Mouse (Mus musculus) hindbrain, embryonic 13.5 days (tissue): ENCODE measurements around the gene Lamtor4. TPM values are rescaled to one million over a fixed set of nuclear protein-coding genes. Genes with fewer than 3 reads are reported as not detected.
"Not testable (repeated sequence)": the region's sequence is repeated elsewhere in the genome, so short reads cannot be mapped to it uniquely, and the experiment has no call there.

Source experiments
- ATAC-seq: fragments of 200-750 bp; cut with Nextera tagmentation; 2 replicates; pipeline ENCODE4 v1.8.0; 2017; ENCODE audit warnings: moderate TSS enrichment; ENCODE audit not compliant: low FRiP score
- H3K27ac ChIP-seq: fragments of 300-500 bp; sonication (generic); 2 replicates; pipeline ENCODE4 v1.5.1; 2015; ENCODE audit warnings: inconsistent platforms, mild to moderate bottlenecking, moderate library complexity
- H3K27me3 ChIP-seq: fragments of 300-500 bp; sonication (generic); 2 replicates; pipeline ENCODE4 v1.6.1; 2015; ENCODE audit warnings: mild to moderate bottlenecking, inconsistent platforms
- H3K36me3 ChIP-seq: fragments of 300-500 bp; sonication (generic); 2 replicates; pipeline ENCODE4 v1.6.1; 2015; ENCODE audit warnings: mild to moderate bottlenecking, inconsistent platforms
- H3K4me1 ChIP-seq: fragments of 300-500 bp; sonication (generic); replicated peaks from 2 replicates; pipeline ENCODE4 v1.6.1; 2015; ENCODE audit warnings: inconsistent platforms
- H3K4me2 ChIP-seq: fragments of 300-500 bp; sonication (generic); 2 replicates; pipeline ENCODE4 v1.6.1; 2015; ENCODE audit warnings: inconsistent platforms, mild to moderate bottlenecking, moderate library complexity
- H3K4me3 ChIP-seq: fragments of 300-500 bp; sonication (generic); 2 replicates; pipeline ENCODE4 v1.5.1; 2015; ENCODE audit warnings: mild to moderate bottlenecking, inconsistent platforms
- H3K9ac ChIP-seq: fragments of 300-500 bp; sonication (generic); 2 replicates; pipeline ENCODE4 v1.6.1; 2015; ENCODE audit warnings: mild to moderate bottlenecking, inconsistent platforms
- H3K9me3 ChIP-seq: fragments of 300-500 bp; sonication (generic); 2 replicates; pipeline ENCODE4 v1.6.1; 2016; ENCODE audit warnings: inconsistent platforms
- WGBS: fragments of 180-500 bp; shearing (Covaris S2); methylation state at CpG from one replicate; pipeline ENCODE4 v1.1.7; 2015; 5-methylcytosine and 5-hydroxymethylcytosine counted together
- polyA plus RNA-seq: library from polyadenylated mRNA; unstranded; fragments of >200 nt; fragmentation: Nextera tagmentation; extraction: Ambion mirVana; gene quantifications from 2 replicates; pipeline ENCODE4 v1.2.1, GENCODE M21; 2015

Lamtor4 gene
- 91.7 and 95.8 TPM in 2 replicates for polyA plus RNA-seq

GRCm38 (mm10) chr5:138255353-138256093, at the start of gene Lamtor4:
Gene Lamtor4, plus strand, starts transcription at chr5:138255482.
- Histone ChIP-seq H3K9me3 (no peaks in the 10 kb centered on the region), H3K27ac (peak within 1 kb of the TSS; percentile 91), H3K4me3 (peak within 1 kb of the TSS; percentile 70), H3K27me3 (no peaks in the 10 kb centered on the region), H3K9ac (peak within 1 kb of the TSS; percentile 82), H3K4me2 (peak within 1 kb of the TSS; percentile 87), H3K4me1 (peaks cover 24% of the 10 kb centered on the region), H3K36me3 (peaks cover 29% of the 10 kb centered on the region)
- under 1% methylated on average over 38 of the region's 38 CpGs for WGBS
- ATAC-seq, result peak; percentile 100

DNA sequence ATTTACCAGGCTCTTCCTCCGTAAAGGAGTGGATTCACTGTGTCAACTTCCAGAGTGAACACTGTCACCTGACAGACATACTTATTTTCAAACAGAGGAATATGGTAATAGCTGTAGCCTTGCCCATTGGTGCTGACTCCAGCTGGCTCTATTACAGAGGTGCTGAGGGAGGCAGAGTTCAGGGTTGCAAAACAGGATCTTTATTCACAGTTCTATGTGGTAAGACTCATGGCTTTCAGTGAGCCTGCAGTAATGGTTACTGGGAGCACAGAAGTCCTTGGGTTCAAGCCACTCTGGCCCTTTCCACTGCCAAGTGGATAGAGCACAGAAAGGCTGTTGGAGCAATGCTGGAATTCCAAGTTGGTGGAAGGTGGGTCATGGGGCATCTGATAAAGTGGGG, 48.0 kb upstream of the Lamtor4 start:
- no peaks in the 10 kb centered on the region for H3K27me3 ChIP-seq
- no peak for ATAC-seq
- no peaks in the 10 kb centered on the region for H3K9me3 ChIP-seq
- H3K27ac ChIP-seq, result no peak overlapping the region
- H3K9ac ChIP-seq, result no peak overlapping the region
- no peaks in the 10 kb centered on the region for H3K36me3 ChIP-seq
- WGBS, result 90% methylated on average over 1 of the region's 1 CpGs
- H3K4me2 ChIP-seq, result no peak overlapping the region
- H3K4me3 ChIP-seq, result no peak overlapping the region
- no peaks in the 10 kb centered on the region for H3K4me1 ChIP-seq

DNA sequence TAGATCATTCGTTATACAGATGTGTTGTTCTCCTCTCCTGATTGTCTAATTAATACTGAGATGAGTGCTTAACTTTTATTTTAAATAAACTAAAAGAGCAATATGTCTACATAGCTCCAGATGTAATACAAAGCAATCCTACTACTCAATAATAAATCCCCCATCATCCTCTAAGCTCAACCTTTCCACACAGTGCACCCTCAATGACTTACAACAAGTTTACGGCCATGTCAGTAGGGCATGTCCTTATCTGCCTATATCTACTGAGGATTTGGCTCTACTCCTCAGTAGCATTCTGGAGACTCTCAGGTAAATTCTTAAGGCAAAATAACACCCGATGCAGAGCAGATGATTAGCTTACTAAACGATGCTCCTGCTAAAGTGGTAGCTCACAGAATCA, 47.4 kb upstream of the Lamtor4 start:
- Histone ChIP-seq H3K36me3 (no peaks in the 10 kb centered on the region), H3K27me3 (no peaks in the 10 kb centered on the region), H3K4me2 (no peak overlapping the region), H3K4me1 (no peaks in the 10 kb centered on the region), H3K27ac (no peak overlapping the region), H3K9me3 (no peaks in the 10 kb centered on the region), H3K9ac (no peak overlapping the region), H3K4me3 (no peak overlapping the region)
- WGBS, result 88% methylated on average over 4 of the region's 4 CpGs
- no peak for ATAC-seq

GRCm38 (mm10) chr5:138216632-138217031, 38.6 kb upstream of the Lamtor4 start:
- not testable (repeated sequence) for ATAC-seq, H3K27me3 ChIP-seq, H3K9me3 ChIP-seq, H3K4me1 ChIP-seq, H3K4me3 ChIP-seq, H3K27ac ChIP-seq, H3K36me3 ChIP-seq, H3K9ac ChIP-seq, H3K4me2 ChIP-seq
- WGBS, result 95% methylated on average over 13 of the region's 13 CpGs

DNA sequence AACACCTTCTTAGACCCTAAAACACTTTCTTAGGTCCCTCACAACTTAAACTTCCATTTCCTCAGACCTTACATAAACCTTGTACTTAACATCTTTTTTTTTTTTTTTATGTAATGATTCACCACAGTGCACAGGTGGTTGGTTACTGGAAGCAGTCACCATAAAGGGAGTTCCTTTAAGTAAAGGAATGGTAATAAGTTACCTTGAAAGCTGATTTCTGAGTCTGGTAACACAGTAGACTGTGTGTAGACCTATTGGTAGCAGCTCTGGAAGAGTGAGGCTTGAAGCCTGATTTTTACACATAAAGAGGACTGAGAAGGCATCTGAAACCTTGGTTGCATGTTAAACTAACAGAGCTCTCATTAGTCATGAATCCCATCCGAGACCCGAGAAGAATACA, 35.4 kb upstream of the Lamtor4 start:
- no peaks in the 10 kb centered on the region for H3K4me1 ChIP-seq
- ATAC-seq, result no peak
- no peaks in the 10 kb centered on the region for H3K27me3 ChIP-seq
- H3K27ac ChIP-seq, result no peak overlapping the region
- H3K4me3 ChIP-seq, result no peak overlapping the region
- no peaks in the 10 kb centered on the region for H3K36me3 ChIP-seq
- WGBS, result 79% methylated on average over 2 of the region's 2 CpGs
- peaks cover 2% of the 10 kb centered on the region; the same call in 1 of the 2 replicates for H3K9me3 ChIP-seq
- H3K9ac ChIP-seq, result no peak overlapping the region
- H3K4me2 ChIP-seq, result no peak overlapping the region

DNA sequence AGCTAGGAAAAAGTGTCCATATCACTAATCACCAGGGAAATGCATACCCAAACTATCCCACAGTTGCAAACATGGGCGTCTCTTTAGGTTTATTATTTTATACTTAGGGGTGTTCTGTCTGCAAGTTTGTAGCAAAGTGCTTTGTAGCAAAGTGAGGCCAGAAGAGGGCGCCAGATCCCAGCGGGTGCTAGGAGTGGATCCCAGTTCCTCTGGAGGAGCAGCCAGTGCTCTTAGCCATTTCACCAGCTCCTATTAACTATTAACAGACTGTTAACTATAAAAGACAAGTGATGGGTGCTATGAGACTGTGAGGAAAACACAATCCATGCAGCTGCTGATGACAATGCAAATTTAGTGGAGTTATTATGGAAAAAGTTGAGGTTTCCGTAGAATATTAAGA, 33.2 kb upstream of the Lamtor4 start:
- no peak overlapping the region for H3K9ac ChIP-seq
- H3K4me3 ChIP-seq, result no peak overlapping the region
- no peaks in the 10 kb centered on the region for H3K36me3 ChIP-seq
- H3K4me2 ChIP-seq, result no peak overlapping the region
- 24% methylated on average over 4 of the region's 4 CpGs for WGBS
- H3K27me3 ChIP-seq, result no peaks in the 10 kb centered on the region
- H3K4me1 ChIP-seq, result no peaks in the 10 kb centered on the region
- ATAC-seq, result no peak
- no peaks in the 10 kb centered on the region for H3K9me3 ChIP-seq
- H3K27ac ChIP-seq, result no peak overlapping the region

- no peaks in the 10 kb centered on the region for H3K36me3 ChIP-seq
- no peak overlapping the region for H3K27ac ChIP-seq
- 63% methylated on average over 3 of the region's 3 CpGs for WGBS
- no peak overlapping the region for H3K4me2 ChIP-seq
- H3K9ac ChIP-seq, result no peak overlapping the region
- no peaks in the 10 kb centered on the region for H3K4me1 ChIP-seq
- H3K27me3 ChIP-seq, result no peaks in the 10 kb centered on the region
- no peaks in the 10 kb centered on the region for H3K9me3 ChIP-seq
- no peak overlapping the region for H3K4me3 ChIP-seq
- ATAC-seq, result no peak
Measured at GRCm38 (mm10) chr5:138223287-138223686, 32.0 kb upstream of the Lamtor4 start.

- no peaks in the 10 kb centered on the region for H3K9me3 ChIP-seq
- H3K4me1 ChIP-seq, result no peaks in the 10 kb centered on the region
Measured at GRCm38 (mm10) chr5:138225700-138226099, 29.6 kb upstream of the Lamtor4 start, which contains the start of gene Nxpe5. Gene Nxpe5, plus strand, starts transcription at chr5:138225898.

GRCm38 (mm10) chr5:138226491-138226890, 28.8 kb upstream of the Lamtor4 start:
- H3K27ac ChIP-seq, result no peak overlapping the region
- 81% methylated on average over 4 of the region's 4 CpGs for WGBS
- H3K9me3 ChIP-seq, result no peaks in the 10 kb centered on the region
- H3K4me2 ChIP-seq, result no peak overlapping the region
- no peaks in the 10 kb centered on the region for H3K4me1 ChIP-seq
- no peak for ATAC-seq
- H3K9ac ChIP-seq, result no peak overlapping the region
- no peaks in the 10 kb centered on the region for H3K27me3 ChIP-seq
- H3K4me3 ChIP-seq, result no peak overlapping the region
- no peaks in the 10 kb centered on the region for H3K36me3 ChIP-seq

More at GRCm38 (mm10) chr5:138225700-138226099, 29.6 kb upstream of the Lamtor4 start, which contains the start of gene Nxpe5:
- H3K27me3 ChIP-seq, result no peaks in the 10 kb centered on the region
- no peak for ATAC-seq
- WGBS, result 58% methylated on average over 2 of the region's 2 CpGs
- H3K9ac ChIP-seq, result no peak within 1 kb of the TSS
- H3K4me2 ChIP-seq, result no peak within 1 kb of the TSS
- H3K27ac ChIP-seq, result no peak within 1 kb of the TSS
- H3K4me3 ChIP-seq, result no peak within 1 kb of the TSS
- H3K36me3 ChIP-seq, result no peaks in the 10 kb centered on the region

DNA sequence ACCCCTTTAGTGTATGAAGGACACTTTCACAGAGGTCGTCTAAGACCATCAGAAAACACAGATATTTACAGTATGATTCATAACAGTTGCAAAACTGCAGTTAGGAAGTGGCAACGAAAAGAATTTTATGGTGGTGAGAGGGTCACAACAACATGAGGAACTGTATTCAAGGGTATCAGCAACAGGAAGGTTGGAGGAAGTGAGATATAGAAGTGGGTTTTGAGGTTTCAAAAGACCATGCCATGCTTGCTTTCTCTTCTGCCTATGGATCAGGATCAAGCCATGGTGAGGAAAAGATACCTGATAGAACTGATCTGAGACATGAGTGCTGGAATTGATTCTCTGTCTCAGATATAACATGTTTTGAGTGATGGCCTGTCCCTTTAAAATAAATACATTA, 27.9 kb upstream of the Lamtor4 start:
- H3K4me1 ChIP-seq, result no peaks in the 10 kb centered on the region
- WGBS, result 79% methylated on average over 2 of the region's 2 CpGs
- no peak overlapping the region for H3K27ac ChIP-seq

GRCm38 (mm10) chr5:138228026-138228425, 27.3 kb upstream of the Lamtor4 start:
- H3K9me3 ChIP-seq, result no peaks in the 10 kb centered on the region
- 58% methylated on average over 3 of the region's 3 CpGs for WGBS
- no peak overlapping the region for H3K9ac ChIP-seq
- no peak overlapping the region for H3K27ac ChIP-seq
- no peak for ATAC-seq
- H3K4me3 ChIP-seq, result no peak overlapping the region
- H3K36me3 ChIP-seq, result no peaks in the 10 kb centered on the region
- H3K4me1 ChIP-seq, result no peaks in the 10 kb centered on the region
- H3K27me3 ChIP-seq, result no peaks in the 10 kb centered on the region
- H3K4me2 ChIP-seq, result no peak overlapping the region

More for the DNA sequence above, 27.9 kb upstream of the Lamtor4 start:
- Histone ChIP-seq H3K4me3 (no peak overlapping the region), H3K36me3 (no peaks in the 10 kb centered on the region), H3K27me3 (no peaks in the 10 kb centered on the region), H3K9me3 (no peaks in the 10 kb centered on the region), H3K9ac (no peak overlapping the region), H3K4me2 (no peak overlapping the region)
- no peak for ATAC-seq

DNA sequence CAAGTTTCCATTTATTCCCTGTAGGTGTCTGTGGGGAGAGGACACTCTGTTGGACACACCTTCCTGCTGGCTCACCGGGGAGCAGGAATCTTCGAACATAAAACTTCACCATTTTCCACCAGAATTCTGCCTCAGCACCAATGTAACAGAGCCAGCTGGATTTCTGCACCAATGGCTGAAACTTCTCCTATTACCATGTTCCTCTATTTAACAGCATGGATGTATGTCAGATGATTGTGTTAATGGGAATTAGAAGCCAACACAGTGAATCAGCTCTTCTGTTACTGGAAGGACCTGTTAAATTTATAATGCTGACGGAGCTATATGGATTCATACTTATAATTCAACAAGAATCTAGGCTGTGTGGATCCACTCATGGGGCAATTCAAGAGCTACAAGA, 25.8 kb upstream of the Lamtor4 start:
- Histone ChIP-seq H3K27ac (no peak overlapping the region), H3K9me3 (no peaks in the 10 kb centered on the region), H3K36me3 (no peaks in the 10 kb centered on the region), H3K9ac (peak overlapping the region; percentile 19; the same call in 1 of the 2 replicates), H3K4me3 (no peak overlapping the region), H3K4me1 (no peaks in the 10 kb centered on the region), H3K4me2 (no peak overlapping the region), H3K27me3 (no peaks in the 10 kb centered on the region)
- ATAC-seq, result no peak
- WGBS, result 91% methylated on average over 3 of the region's 3 CpGs

- Histone ChIP-seq H3K4me2 (no peak overlapping the region), H3K9ac (no peak overlapping the region), H3K9me3 (no peaks in the 10 kb centered on the region), H3K36me3 (no peaks in the 10 kb centered on the region), H3K27me3 (no peaks in the 10 kb centered on the region), H3K27ac (no peak overlapping the region), H3K4me1 (no peaks in the 10 kb centered on the region), H3K4me3 (no peak overlapping the region)
- ATAC-seq, result no peak
- 84% methylated on average over 2 of the region's 2 CpGs for WGBS
Measured at GRCm38 (mm10) chr5:138233778-138234177, 21.5 kb upstream of the Lamtor4 start.
